Mouse (Mus musculus): ENCODE measurements around the gene Camkmt.

DNA sequence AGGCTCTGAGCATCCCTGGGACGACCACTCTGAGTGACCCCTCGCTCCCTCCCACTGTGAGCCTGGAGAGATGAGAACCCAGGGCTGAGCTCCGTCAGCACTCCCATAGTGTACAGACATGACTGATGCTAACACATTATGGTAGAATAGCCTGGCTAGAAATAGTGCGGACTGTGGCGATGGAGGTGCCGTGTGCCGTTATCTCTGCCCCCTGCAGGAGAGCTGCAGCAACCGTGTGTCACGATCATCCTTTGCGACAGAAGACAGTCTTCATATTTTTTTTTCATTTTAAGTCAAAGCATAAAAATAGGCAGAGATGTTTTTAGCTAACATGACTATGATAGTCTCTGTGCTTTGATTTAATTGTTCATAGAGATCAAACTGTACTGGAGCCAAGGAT is 245.1 kb downstream of the Camkmt start:
- TF ChIP-seq CTCF (IDR thresholded peaks at IDR 0.05; ENCODE audit: borderline replicate concordance, extremely low read depth, insufficient read depth, insufficient read length) (no peak), POLR2A (IDR thresholded peaks at IDR 0.05; ENCODE audit: borderline replicate concordance, extremely low read depth, insufficient read depth, insufficient read length, poor library complexity, severe bottlenecking) (no peak)

Data from brain, embryonic 14.5 days (tissue).